Mouse (Mus musculus) CD4-positive, CD25-positive, alpha-beta regulatory T cell, adult 4 months (primary cell): ENCODE data around the gene Anapc7. TPM values are rescaled to one million over a fixed set of nuclear protein-coding genes. Genes with fewer than 3 reads are reported as not detected.

Source experiments
- polyA plus RNA-seq, 2 experiments: library from polyadenylated mRNA; unstranded; fragments of 100-300 nt; shearing (Covaris generic); gene quantifications; one replicate each; pipeline ENCODE4 v1.2.1; 2017

The Anapc7 gene
- polyA plus RNA-seq, 2 experiments from 2014 or later = 17.7 to 22.8 TPM

Other genes starting within 250 kb of the Anapc7 start
- gene Hvcn1, start 214.9 kb upstream of the Anapc7 start, polyA plus RNA-seq = 100 to 1,000 TPM in 1 of 2 experiments, 10 to 100 TPM in 1; 51.8 to 108 TPM
- gene Tctn1, start 157.2 kb upstream of the Anapc7 start, polyA plus RNA-seq = 1 to 10 TPM; 1.1 to 2.0 TPM
- 10 to 100 TPM; 17.8 to 18.7 TPM for gene Pptc7, start 137.3 kb upstream of the Anapc7 start, polyA plus RNA-seq
- 10 to 100 TPM; 13.6 to 17.0 TPM for gene Rad9b, start 67.5 kb upstream of the Anapc7 start, polyA plus RNA-seq
- gene Vps29, start 67.3 kb upstream of the Anapc7 start, polyA plus RNA-seq = 100 to 1,000 TPM; 193 to 203 TPM
- 10 to 100 TPM; 56.9 to 67.7 TPM for gene Gpn3, start 49.8 kb upstream of the Anapc7 start, polyA plus RNA-seq
- gene Fam216a, start 49.3 kb upstream of the Anapc7 start, polyA plus RNA-seq = 1 to 10 TPM; 6.9 to 7.4 TPM
- 100 to 1,000 TPM; 394 to 533 TPM for gene Arpc3, start 29.8 kb upstream of the Anapc7 start, polyA plus RNA-seq
- 10 to 100 TPM in 1 of 2 experiments, 1 to 10 TPM in 1; 10.0 to 14.8 TPM for gene Atp2a2, start 80.5 kb downstream of the Anapc7 start, polyA plus RNA-seq
- gene Ift81, start 192.8 kb downstream of the Anapc7 start, polyA plus RNA-seq = 1 to 10 TPM; 6.6 to 7.8 TPM
- 100 to 1,000 TPM in 1 of 2 experiments, 10 to 100 TPM in 1; 64.6 to 103 TPM for gene P2rx7, start 222.2 kb downstream of the Anapc7 start, polyA plus RNA-seq